Mouse (Mus musculus) kidney, embryonic 16.5 days (tissue): ENCODE measurements at regions not wholly inside any gene's neighbourhood (a gene's known extent, or its start where the extent isn't known, plus 50 kb on each side); places are given as distances from the start of the nearest gene placed in this dataset.

Experiments
- ATAC-seq: fragments of 200-750 bp; cut with Nextera tagmentation; 2 replicates; pipeline ENCODE4 v1.8.0; 2017; ENCODE audit warnings: moderate TSS enrichment; ENCODE audit not compliant: low FRiP score, low TSS enrichment
- H3K27ac ChIP-seq: fragments of 300-500 bp; sonication (generic); 2 replicates; pipeline ENCODE4 v1.5.1; 2014; ENCODE audit warnings: low read length
- H3K27me3 ChIP-seq: fragments of 300-500 bp; sonication (generic); 2 replicates; pipeline ENCODE4 v1.6.1; 2014; ENCODE audit warnings: low read length, control low read depth, mixed read lengths; ENCODE audit not compliant: insufficient read depth
- H3K36me3 ChIP-seq: fragments of 300-500 bp; sonication (generic); 2 replicates; pipeline ENCODE4 v1.6.1; 2014; ENCODE audit warnings: low read length, control low read depth, mixed read lengths; ENCODE audit not compliant: insufficient read depth
- H3K4me1 ChIP-seq: fragments of 300-500 bp; sonication (generic); 2 replicates; pipeline ENCODE4 v1.6.1; 2014; ENCODE audit warnings: low read length, control low read depth, mixed read lengths; ENCODE audit not compliant: insufficient read depth
- H3K4me2 ChIP-seq: fragments of 300-500 bp; sonication (generic); replicated peaks from 2 replicates; pipeline ENCODE4 v1.6.1; 2014; ENCODE audit warnings: low read depth, low read length
- H3K4me3 ChIP-seq: fragments of 300-500 bp; sonication (generic); 2 replicates; pipeline ENCODE4 v1.5.1; 2014; ENCODE audit warnings: mild to moderate bottlenecking, low read length
- H3K9ac ChIP-seq: fragments of 300-500 bp; sonication (generic); replicated peaks from 2 replicates; pipeline ENCODE4 v1.6.1; 2014; ENCODE audit warnings: low read length
- H3K9me3 ChIP-seq: fragments of 300-500 bp; sonication (generic); 2 replicates; pipeline ENCODE4 v1.6.1; 2016; ENCODE audit warnings: low read length, control low read depth
- WGBS: fragments of 180-500 bp; shearing (Covaris S2); extraction: QIAGEN DNeasy Blood & Tissue Kit; methylation state at CpG from one replicate; pipeline ENCODE4 v1.1.7; 2014; 5-methylcytosine and 5-hydroxymethylcytosine counted together

GRCm38 (mm10) chr9:24006353-24006752 lies 91.4 kb upstream of the Npsr1 start:
- WGBS, result 67% methylated on average over 1 of the region's 1 CpGs

DNA sequence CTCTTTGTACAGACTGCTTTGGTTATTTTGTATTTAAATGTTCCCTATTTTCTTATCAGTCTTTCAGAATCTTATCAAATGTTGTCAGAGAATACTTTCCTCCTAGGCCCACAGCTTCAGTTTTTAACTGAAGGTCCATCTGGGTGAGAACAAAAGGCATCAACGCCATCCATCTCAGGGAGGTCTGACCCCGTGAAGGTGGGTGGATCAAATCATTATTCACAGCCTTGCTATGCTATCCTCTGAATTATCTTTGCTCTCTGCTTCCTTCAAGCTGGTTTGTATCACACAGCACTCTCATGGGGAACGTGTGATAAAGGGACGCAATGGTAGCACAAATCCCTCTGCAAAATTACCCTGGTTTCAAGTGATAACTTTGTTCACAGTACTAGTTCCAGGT lies 59.5 kb upstream of the Npsr1 start:
- Histone ChIP-seq H3K27ac (no peak overlapping the region), H3K9ac (no peak overlapping the region), H3K9me3 (no peaks in the 10 kb centered on the region), H3K4me1 (no peaks in the 10 kb centered on the region), H3K36me3 (no peaks in the 10 kb centered on the region), H3K4me2 (no peak overlapping the region), H3K4me3 (no peak overlapping the region), H3K27me3 (no peaks in the 10 kb centered on the region)
- WGBS, result 69% methylated on average over 4 of the region's 4 CpGs
- no peak for ATAC-seq

More at GRCm38 (mm10) chr9:24006353-24006752, 91.4 kb upstream of the Npsr1 start:
- no peaks in the 10 kb centered on the region for H3K9me3 ChIP-seq
- H3K27me3 ChIP-seq, result no peaks in the 10 kb centered on the region
- H3K9ac ChIP-seq, result no peak overlapping the region
- no peak overlapping the region for H3K4me2 ChIP-seq
- H3K36me3 ChIP-seq, result no peaks in the 10 kb centered on the region
- H3K4me3 ChIP-seq, result no peak overlapping the region
- no peak for ATAC-seq
- no peaks in the 10 kb centered on the region for H3K4me1 ChIP-seq
- H3K27ac ChIP-seq, result no peak overlapping the region
